Mouse (Mus musculus) cerebellum, adult 9-10 months (tissue): Measurements from ENCODE around the gene Gm45753.

Experiments
- DNase-seq: peaks from one replicate; pipeline ENCODE4 v3.0.0; 2022

Gm45753 gene

DNA sequence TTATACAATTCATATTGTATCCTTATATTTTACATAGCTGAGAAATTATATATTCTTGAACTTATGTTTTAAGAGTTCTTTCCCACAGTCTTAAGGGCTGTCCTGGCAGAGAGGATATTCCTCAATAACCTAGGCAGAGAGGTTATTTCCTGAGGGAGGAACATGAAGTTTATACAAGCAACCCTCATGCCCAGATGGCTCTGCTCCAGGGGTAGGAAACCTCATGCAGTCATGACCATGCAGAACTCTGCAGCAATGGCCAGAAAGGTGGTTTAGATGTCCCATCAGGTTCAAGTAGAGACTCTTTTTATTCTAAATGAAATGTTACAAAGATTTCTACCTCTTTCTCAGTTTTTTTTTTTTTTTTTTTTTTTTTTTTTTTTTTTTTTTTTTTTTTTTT is 39.2 kb downstream of the Gm45753 start:
- no peak for DNase-seq

DNA sequence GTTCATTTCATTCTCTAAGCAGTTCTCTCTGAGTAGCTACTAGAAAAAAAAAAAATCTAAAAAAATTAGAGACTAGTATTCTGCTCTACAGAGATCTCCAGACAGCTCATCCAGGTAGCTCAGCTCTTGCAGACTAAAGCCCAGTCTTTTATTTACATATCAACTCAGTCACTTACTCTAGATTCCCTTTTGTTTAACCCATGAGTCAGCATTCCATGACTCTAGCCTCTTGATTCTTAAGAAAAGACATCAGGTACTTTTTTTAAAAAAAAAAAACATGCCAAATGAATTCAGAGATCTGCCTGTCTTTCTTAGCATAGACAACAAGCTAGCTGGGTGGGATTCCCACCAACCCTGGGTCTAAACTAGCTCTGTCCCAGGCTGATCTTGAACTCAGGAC is 39.8 kb downstream of the Gm45753 start:
- DNase-seq, result no peak

DNA sequence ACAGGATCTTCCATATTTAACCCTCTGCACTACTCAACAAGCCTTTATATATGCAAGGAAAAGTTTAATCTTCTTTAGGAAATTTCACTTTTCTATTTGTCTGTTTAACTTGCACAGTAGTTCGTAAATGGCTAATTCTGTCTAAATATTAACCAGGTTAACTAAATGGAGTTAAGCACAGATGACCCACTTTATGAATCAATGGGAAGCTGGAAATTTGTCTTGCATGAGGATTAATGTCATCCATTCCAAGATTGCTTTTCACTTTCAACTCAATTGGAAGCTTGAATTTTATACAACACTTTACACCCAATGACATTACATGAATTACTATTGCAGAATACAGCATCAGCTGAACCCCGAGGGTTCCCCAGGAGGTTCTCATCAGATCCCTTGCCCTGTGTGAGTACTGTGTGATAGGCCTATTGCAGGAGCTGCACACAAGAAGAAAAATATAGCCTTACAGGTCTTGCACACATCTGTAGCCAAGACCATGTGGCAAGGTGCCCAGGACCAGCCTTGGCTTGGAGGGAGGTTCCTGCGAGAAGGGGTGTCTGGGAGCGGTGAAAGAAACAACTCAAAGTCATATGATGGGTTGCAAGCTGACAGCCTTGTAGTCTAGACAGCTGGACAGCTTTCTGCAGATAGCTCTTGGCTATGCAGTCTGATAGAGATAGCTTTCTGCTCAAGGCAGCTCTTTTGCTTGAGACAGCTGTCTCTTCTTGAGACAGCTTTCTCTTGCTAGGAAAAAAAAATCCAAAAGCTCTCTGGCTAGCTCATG is 40.5 kb downstream of the Gm45753 start:
- DNase-seq, result no peak

DNA sequence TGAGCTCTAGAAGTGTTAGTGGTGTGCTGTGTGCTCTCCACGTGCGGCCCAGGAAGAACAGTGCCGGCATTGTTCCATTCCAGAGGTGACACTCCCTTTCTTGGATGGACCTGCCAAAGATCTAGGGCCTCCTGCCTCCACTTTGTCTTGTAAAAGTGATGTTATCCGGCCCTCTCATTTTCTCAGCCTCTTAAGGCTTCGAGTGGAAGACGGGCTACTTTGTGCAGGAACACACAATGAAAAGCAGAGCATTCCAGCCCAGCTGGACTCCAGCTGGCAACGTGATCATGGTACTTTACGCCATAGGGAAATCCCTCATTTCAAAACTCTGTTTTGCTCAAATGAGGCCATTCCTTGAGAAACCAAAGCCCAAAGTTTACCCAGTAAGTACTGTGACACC is 41.3 kb downstream of the Gm45753 start:
- no peak for DNase-seq

DNA sequence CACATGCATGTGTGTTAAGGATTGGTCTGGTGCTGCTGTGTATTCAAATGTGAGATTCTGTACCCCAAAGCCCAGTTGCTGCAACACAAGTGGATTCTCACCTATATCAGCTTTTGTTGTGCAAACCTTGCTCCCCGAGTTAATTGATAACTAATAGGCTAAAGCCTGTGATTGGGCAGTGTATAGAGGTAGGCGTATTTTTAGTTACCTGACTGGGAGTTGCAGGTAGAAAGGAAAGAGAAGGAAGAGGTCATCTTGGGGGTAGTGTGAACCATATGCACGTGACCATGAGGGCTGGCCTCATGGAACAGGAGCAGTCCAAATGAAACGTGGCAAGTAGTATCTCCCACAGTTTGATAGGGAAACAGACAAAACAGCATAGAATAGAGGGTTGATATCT is 43.3 kb downstream of the Gm45753 start:
- no peak for DNase-seq

DNA sequence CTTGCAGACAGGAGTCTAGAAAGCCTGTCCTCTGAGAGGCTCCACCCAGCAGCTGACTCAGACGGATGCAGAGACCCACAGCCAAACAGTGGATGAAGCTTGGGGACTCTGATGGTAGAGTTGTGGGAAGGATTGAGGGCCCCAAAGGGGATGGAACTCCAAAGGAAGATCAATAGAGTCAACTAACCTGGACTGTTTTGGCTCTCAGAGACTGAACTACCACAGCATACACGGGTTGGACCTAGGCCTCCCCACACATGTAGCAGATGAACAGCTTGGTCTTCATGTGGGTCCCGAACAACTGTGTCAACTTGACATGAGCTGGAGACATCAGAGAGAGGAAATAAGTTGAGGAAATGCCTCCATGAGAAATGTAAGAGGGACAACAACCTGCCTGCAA is 45.4 kb downstream of the Gm45753 start:
- DNase-seq, result no peak

DNA sequence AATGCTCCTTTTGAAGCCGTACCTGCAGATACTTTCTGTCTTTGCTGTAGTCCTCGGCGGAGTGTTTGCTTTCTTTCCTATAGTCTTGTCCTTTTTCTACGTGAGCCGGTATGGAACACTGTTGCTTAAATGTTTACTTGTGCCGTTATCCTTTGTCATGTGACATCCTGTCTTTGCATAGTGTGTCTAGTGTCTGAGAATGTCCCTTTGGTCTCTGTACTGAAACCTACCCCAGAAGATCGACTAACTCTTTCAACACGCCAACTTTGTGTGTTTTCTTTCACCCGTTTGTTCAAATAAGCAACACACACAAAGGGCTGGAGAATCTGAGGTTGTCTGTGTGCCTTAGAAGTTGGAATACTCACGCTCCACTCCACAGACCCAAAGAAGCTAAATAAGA is 46.3 kb downstream of the Gm45753 start, which contains the start of gene F11:
Gene F11, minus strand, starts transcription at position 112 of the 400 bp plus-strand sequence.
- no peak for DNase-seq

DNA sequence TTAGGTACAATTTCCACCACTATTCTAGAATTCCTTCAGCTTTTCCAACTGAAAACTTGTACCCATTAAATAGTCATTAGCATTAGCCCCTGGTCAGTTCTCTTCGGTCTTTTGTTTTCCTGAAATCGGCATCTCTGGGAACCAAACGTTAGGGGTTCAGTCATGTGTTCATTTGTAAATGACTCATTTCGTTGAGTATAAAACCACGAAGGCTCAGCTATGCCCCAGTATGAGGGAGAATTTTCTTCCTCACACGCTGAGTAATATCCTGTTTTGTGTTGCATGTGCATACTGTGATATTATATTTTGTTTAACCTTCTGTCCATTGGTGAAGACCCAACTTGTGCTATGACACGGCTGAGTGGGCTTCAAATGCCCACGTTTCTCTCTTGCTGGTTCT is 49.8 kb downstream of the Gm45753 start:
- DNase-seq, result no peak

DNA sequence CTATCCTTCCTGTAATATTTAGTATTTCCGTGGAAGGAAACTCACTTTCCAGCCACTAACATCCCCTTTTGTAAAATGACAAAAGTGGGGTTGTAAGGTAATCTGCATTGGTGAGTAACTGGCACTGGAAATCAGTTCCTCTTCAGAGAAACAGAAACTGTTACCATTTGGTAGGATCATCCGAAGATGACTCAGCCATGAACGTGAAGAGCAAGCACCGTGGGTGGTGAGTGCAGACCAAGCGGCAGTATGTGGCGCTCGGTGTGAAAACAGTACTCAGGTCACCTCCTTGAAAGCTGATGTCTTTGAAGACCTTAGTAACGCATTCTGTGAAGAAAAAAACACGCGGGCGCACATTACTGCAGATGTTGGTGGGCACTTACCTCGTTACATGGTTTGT is 53.2 kb downstream of the Gm45753 start:
- no peak for DNase-seq

DNA sequence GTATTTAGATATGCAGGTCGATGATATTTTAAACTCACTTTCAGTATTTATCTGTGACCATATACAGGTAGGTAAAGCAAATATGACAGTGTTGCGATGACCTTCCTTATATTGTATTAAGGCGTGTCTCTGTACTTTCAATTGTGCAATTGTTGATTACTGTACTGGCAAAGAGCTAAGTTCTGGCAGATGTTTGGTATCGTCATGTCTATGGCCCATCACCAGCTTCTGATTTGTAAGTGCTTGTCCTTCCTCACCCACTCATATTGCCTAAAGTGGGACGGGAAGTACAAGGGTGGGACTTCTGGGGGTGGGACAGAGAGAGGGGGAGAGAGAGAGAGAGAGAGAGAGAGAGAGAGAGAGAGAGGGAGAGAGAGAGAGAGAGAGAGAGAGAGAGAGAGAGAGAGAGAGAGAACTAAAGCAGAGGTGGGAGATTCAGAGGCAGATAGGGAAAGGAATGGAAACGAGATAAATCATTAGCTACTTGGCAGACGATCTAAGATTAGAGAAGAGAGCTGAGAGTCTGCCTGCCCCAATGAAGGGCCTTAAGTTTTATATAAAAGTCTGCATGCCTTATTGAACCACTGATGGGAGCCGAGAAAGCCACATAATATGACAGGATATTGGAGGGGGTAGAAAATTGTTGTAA is 53.9 kb downstream of the Gm45753 start:
- DNase-seq, result no peak

DNA sequence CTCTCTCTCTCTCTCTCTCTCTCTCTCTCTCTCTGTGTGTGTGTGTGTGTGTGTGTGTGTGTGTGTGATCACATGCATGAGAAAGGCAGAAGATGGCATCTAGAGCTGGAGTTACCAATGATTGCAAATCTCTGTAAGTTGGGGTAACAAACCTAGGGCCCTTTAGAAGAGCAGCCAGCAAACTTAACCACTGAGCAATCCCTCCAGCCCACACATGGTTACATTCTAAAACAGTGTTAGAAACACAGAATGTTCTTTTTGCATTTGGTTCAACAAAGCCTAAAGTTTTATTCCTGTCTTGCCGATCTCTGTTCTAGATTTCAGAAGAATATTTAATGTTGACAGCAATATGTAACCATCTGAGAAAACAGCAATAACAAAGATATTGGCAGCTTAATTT is 54.7 kb downstream of the Gm45753 start:
- DNase-seq, result no peak

DNA sequence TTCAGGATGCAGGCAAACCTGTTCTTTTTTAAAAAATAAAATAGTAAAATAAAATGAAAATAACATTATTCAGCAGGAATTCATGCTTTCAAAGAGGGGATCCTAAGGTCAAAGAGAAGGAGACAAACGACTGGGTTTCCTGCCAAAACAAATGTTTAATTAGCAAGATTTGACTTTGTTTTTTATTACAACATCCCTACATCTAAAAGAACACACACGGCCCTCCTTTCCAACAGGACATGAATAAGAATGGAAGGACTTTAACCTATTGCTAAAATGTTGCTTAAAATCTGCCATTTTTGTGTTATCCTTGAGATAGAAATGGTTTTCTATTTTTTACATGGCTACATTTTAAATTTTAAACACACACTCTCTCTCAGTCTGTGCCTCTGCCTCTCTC is 55.2 kb downstream of the Gm45753 start:
- DNase-seq, result no peak

DNA sequence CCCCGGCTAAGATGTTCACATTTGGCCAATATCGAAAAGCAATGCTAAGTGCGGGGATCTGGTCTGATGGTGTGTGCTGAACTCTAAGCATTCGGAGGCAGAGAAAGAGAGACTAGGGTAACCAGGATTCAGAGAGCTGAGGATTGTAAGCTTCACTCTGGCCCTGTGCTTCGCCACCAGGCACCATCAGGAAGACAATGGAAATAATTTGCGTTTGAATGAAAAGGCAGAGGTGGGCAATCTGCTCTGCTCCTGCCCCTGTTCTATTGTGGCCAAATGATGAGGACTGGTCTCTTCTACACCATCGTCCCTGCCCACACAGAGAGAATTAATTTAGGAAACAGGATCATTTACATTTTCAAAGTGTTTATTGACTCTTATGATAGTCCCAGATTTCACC is 62.0 kb downstream of the Gm45753 start:
- DNase-seq, result no peak

DNA sequence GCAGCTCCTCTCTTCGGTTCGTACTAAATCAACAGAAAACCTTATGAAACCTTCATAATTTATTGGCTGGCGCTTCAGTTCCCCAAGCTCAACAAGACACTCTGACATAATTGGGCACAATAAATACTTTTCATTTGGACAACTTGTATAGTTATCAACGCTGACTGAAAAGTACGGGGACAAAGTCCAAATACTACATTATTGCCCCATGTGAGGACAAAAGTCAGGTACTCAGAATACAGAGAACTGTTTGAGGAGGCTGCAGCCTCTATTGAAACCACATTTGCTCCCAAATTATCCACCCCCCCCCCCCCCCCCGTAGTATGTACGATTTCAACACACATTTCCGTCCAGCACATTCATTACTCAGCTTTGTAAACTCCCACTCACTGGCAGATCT is 68.9 kb downstream of the Gm45753 start:
- no peak for DNase-seq

DNA sequence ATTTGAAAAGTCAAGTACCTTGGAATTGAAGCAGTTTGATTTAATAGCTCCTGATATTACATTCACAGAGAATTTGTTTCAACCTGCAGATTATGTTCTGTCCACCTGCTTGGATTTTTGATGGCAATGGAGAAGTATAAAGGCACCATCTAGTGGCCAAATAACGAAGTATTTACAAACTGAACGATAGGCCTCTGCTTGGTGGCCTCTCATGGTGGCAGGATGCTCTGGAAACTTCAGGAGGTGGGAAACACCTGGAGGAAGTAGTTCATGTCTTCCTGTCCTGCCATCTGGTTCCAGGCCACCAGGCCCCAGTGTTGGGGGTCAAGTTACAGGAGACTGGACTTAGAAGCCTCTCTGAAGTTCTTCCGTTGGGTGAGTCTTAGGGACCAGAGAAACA is 70.0 kb downstream of the Gm45753 start:
- DNase-seq, result peak; percentile 61

DNA sequence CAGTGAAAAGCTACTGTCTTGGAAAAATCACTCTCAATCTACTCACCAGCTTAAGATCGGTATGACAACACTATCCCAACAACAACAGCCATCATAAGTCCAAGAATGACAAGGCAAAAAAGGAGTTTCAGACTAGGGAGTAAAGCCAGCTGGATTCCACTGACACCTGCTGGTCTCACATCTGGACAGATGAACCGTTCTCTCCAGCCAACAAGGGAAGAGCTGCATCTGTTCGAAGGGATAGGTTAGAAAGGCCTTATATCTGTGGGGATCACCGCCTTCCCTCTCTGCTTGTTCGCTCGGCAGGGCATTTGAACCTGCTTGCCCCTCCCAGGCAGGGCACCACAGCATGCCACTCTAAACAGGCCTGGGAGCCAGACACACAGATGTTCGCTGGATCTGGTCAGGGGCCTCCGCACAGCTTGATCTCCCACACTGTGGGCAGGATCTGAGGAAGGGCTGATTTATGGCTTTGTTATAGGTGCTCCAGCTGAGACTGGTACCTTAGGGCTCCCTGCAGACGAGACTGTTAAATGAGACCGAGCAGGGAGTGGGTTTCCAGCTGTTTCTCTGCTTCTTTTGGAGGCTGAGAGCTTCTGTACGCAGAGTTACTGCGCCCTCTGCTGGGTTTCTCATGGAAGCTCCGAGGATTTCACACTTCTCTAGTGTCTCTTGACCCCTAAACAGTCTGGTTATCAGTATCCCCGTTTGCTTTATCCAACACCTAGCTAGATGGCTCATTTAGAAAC is 71.9 kb downstream of the Gm45753 start:
- peak; percentile 8 for DNase-seq

DNA sequence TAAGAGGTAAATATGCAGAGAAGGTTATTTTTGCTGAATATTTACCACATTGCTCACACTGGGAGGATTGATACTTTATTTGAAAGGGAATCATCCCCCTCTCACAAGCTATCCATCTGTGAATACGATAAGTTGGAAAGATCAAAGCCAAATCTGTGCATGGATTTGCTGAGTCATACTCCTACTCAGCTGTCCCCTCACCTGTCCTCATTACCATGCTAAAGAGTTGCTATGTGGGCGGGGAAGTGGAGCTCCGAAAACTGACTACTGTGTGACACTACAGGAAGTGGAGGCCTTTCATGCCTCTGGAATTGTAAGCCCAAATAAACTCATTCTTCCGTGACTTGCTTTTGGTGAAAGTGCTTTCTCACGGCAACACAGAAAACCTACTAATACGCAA is 73.0 kb downstream of the Gm45753 start:
- no peak for DNase-seq

DNA sequence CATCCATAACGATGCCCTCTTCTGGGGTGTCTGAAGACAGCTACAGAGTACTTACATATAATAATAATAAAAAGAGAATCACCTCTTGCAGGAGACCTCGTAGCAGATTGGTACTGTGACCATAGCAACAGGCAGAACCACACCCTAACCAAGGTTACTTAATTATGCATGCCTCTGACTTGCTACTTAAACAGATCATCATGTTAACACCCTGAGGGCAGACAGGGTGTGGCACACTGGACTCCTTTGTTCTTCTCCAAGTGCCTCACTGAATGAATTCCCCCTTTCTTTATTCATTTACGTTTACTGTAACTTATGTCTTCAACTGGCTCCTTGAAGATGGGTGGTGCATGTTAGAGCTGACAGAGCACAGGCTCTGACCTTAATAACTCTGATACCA is 75.0 kb downstream of the Gm45753 start:
- no peak for DNase-seq
